Mouse (Mus musculus) testis, postnatal 14 days (tissue): ENCODE measurements around the gene Gga1.
"Not testable (repeated sequence)": the region's sequence is repeated elsewhere in the genome, so short reads cannot be mapped to it uniquely, and the experiment has no call there.

ENCODE experiments used
- DNase-seq: peaks from one replicate; pipeline ENCODE4 v3.0.0; 2021; ENCODE audit warnings: low spot score

Gene Gga1

GRCm38 (mm10) chr15:78875537-78875936, 1.5 kb upstream of the Gga1 start:
- DNase-seq: no peak

- peak; percentile 79 for DNase-seq
Observed at GRCm38 (mm10) chr15:78876258-78876696, 713 bp upstream of the Gga1 start.

DNA sequence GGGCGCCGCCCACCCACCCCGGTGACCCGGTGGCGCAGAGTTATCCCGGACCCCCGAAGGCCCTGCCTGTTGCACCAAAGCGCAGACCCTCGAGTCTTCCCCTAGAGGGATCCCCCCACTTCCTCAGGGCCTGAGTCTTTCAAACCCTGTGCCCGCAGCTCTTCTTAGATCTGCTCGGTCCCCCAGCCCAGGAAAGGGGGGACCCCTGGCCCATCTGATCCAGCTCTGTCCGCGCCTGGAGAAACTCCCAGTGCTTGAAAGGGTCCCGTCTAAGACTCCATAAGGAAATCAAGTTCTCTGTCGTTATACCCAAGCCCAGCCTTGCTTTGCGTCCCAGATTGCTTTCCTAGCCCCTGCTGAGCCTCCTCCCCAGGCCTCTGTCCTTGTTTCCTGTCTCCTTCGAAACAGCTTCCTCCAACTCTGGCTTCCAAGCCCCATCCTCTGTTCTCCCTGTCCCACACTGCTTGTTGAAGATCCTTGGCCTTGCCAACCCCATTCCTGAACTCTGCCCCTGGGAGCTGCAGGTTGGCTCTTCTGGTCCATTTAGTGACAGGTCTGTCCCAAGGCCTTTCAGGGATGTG, 910 bp downstream of the Gga1 start:
- DNase-seq: no peak

DNA sequence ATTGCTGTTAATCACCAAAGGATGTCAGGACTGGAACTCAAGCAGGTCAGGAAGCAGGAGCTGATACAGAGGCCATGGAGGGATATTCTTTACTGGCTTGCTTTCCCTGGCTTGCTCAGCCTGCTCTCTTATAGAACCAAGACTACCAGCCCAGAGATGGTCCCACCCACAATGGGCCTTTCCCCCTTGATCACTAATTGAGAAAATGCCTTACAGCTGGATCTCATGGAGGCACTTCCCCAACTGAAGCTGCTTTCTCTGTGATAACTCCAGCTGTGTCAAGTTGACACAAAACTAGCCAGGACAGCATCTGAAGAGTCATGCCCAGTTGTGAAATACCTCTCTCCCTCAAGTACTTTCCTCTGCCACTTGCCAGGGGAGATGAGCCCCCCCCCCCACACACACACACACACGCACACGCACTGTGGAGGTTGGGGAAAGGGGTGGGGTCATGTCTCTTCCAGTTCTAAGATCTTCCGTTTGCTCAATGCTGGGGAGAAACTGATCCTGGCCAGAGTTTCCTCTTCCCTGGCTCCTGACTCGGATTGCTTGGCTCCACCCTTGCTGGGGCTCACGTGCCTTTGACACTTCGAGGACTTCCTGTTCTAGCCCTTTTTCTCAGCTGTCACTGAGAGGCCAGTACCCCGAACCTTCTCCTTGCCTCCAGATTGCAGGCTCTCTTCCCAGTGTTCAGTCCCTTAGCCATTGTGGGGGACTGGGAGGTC, 2.0 kb downstream of the Gga1 start:
- DNase-seq: not testable (repeated sequence)

DNA sequence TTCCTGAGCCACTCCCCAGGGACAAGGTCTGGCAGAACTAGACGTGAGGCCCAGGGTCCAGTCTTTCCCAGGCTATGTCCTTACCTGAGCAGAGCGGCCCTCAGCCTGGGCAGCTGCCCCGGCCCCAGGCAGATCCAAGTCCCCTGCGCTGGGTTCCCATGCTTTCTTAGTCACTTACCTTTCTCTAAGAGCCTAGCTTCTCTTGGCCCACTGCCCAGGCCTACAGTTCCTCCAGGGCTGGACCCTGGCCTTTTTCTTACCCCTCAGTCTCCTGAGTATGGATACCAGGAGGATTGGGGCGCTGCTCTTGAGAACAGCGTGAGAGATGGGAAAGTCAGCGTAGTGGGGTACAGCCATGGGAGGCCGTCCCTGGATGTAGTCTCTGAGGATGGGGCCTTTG, 3.4 kb downstream of the Gga1 start:
- no peak for DNase-seq

- no peak for DNase-seq
Observed at GRCm38 (mm10) chr15:78881828-78882227, 4.8 kb downstream of the Gga1 start.

DNA sequence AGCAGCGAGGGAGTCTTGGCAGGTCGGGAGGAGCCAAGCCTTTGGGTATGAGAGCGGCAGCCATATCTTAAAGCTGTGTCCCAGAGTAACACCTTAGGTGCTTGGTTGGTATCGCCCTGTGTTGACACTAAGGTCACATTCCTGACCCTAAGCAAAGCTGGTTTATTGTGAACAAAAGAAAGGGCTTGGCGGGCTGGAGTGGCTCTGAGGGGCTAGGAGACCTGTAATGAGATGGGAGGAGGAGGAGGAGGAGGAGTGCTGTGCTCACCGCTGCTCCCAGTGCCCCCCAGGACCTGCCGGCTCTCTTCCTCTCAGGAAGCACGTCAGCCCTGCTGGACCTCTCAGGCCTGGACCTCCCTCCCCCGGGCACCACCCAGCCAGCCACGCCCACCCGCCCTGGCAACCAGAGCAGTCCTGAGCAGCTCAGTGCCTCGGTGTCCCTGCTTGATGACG, 12.4 kb downstream of the Gga1 start:
- DNase-seq: no peak

- no peak for DNase-seq
Observed at GRCm38 (mm10) chr15:78892440-78892839, 15.4 kb downstream of the Gga1 start.

DNA sequence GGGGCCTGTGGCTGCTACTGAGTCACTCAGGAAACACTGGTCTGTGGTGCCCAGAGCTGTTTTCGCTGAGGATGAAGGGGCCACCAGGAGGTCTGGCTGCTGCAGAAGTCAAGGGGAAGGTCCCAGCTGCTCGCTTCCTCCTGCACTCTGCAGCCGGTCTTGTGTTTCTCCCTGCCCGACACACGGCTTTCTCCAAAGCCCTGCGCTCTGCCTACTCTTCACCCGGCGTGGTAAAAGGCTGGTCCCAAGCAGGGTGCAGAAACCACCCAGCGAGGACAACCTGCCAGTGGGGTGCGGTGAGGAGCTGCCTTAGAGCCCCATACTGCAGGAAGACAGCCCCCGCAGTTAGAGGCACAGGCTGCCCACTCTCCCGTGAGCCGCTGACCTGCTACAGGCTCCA, 17.7 kb downstream of the Gga1 start:
- no peak for DNase-seq

DNA sequence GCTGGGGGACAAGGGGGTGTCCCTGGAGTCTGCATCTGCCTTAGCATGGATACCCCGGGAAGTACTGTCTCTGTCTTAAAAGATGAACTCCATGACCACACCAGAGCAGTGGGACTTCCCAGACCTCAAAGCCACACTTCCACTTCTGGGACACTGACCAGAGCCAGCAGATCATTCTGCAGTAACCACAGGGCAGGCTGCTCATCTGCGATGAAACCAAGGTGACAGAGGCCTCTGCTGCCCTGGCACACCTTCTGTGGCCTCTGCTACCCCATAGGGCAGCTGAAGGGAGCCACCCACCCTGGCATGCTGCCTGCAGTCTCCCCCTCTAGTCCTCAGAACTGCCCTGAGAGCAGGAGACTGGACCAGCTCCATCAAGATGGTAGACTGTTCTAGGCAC, 18.8 kb downstream of the Gga1 start:
- DNase-seq: no peak

GRCm38 (mm10) chr15:78896149-78896548, 19.2 kb downstream of the Gga1 start:
- no peak for DNase-seq

GRCm38 (mm10) chr15:78897488-78897887, 20.5 kb downstream of the Gga1 start:
- DNase-seq: no peak

DNA sequence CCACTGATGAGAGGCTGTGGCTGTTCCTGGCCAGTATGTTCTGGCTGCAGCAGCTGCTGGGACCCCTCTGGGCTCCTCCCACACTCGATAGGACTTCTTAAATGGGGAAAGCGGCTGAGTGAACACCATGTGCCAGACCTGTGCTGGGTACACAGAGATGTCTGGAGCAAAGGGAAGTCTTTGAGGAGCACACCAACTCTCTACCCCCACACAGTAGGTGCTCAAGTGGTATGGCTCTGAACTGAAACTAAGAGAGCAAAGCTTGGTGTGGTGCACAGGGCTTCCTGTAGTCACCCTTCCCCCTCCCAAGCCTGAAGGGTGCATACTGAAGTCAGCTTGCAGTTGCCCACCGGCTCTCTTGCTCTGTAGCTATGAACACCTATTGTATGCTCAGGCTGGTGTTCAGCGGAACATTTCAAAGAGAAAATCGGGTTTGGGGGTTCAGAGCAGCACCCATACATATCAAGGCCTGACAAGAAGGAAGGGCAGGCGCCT, 21.6 kb downstream of the Gga1 start:
- DNase-seq: no peak

- DNase-seq: no peak
Observed at GRCm38 (mm10) chr15:78899409-78899739, 22.4 kb downstream of the Gga1 start, which contains the start of gene Gm49510. Gm49510 (plus strand) TSS chr15:78899667.

GRCm38 (mm10) chr15:78899740-78900584, 23.0 kb downstream of the Gga1 start, which contains the start of gene Sh3bp1:
Sh3bp1 (plus strand) TSS chr15:78899768.
- peak; percentile 50 for DNase-seq

GRCm38 (mm10) chr15:78900585-78901421, 23.8 kb downstream of the Gga1 start:
- no peak for DNase-seq

DNA sequence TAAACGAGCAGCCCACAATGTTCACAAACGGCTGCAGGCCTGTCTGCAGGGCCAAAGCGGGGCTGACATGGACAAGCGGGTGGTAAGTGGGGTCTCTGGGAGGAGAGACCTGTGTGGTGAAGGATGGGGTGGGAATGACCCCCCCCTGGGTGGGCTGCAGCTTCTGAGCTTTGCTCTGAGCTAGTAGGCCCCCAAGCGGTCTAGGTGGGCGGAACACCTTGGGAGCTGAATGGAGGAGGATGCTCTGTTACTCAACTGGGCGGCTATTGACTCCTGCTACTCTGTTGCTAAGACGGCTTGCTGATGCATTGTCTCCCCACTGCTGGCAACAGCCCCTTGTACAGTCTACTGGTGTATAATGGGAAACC, 24.4 kb downstream of the Gga1 start:
- DNase-seq: peak; percentile 58

- DNase-seq: peak; percentile 69
Observed at GRCm38 (mm10) chr15:78903243-78903642, 26.3 kb downstream of the Gga1 start.

- no peak for DNase-seq
Observed at GRCm38 (mm10) chr15:78908399-78908798, 31.4 kb downstream of the Gga1 start.

DNA sequence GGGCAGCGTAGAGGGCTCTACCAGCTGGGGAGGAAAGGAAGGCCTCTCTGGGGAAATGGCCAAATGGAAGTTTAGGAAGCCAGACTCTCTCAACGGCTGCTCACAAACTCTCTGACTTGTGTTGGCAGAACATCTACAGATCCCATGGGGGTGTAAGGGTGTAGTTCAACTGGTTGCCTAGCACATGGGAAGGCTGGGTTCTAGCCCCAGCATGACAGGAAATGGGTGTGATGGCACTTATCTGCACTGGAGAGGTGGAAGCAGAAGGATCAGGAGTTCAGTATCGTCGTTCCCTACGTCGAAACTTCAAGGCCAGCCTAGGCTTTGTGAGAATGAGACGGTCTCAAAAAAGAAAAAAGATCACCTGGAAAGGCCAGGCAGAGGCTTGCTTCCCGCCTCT, 32.0 kb downstream of the Gga1 start:
- DNase-seq: no peak

DNA sequence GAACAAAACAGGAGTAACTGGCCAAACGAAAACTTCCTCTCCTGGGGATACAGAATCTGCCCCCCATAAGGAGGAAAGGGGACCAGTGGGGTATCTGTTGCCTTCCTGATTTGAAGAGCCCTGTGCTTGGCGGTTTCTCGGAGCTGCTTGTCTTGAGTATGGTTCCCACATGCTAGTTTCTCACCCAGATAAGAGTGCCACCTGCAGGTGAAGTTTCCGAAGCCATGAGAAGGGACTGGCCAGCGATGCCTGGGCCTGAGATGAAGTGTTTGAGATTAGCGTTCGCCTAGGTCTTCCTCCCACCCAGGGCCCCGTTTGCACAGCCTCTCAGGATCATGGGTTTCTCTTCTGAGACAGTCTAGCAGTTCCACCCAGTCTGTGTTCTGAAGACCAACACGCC, 35.0 kb downstream of the Gga1 start:
- DNase-seq: no peak

GRCm38 (mm10) chr15:78913632-78914090, 36.7 kb downstream of the Gga1 start, which contains the start of gene Pdxp:
Pdxp (plus strand) TSS chr15:78913919.
- DNase-seq: peak; percentile 97
